Mouse (Mus musculus): ENCODE results near the gene Serpind1. TPM values are rescaled to one million over a fixed set of nuclear protein-coding genes. Genes with fewer than 3 reads are reported as not detected.

The Serpind1 gene
- polyA plus RNA-seq, 1 experiment = not detected

- WGBS = 87% methylated on average over 2 of the region's 2 CpGs
- H3K4me3 ChIP-seq (ENCODE audit: insufficient read depth, low read depth, low read length) = no peak overlapping the region
- no peak overlapping the region for H3K27ac ChIP-seq (ENCODE audit: insufficient read depth, low read depth, low read length)
- no peak for TF ChIP-seq POLR2A (IDR thresholded peaks at IDR 0.05; ENCODE audit: insufficient read depth, low read depth, low read length)
- no peak for TF ChIP-seq CTCF (IDR thresholded peaks at IDR 0.05; ENCODE audit: insufficient read depth, low read depth, low read length)
- no peaks in the 10 kb centered on the region for H3K4me1 ChIP-seq (ENCODE audit: control insufficient read depth, insufficient read depth, low read length)
These were observed 9.5 kb downstream of the Serpind1 start for GRCm38 (mm10) chr16:17340705-17341104.

- Histone ChIP-seq H3K27ac (ENCODE audit: insufficient read depth, low read depth, low read length) (no peak overlapping the region), H3K4me1 (ENCODE audit: control insufficient read depth, insufficient read depth, low read length) (no peaks in the 10 kb centered on the region), H3K4me3 (ENCODE audit: insufficient read depth, low read depth, low read length) (no peak overlapping the region)
- WGBS = 92% methylated on average over 4 of the region's 4 CpGs
- TF ChIP-seq CTCF (IDR thresholded peaks at IDR 0.05; ENCODE audit: insufficient read depth, low read depth, low read length) = no peak
- TF ChIP-seq POLR2A (IDR thresholded peaks at IDR 0.05; ENCODE audit: insufficient read depth, low read depth, low read length) = no peak
These were observed 10.7 kb downstream of the Serpind1 start for GRCm38 (mm10) chr16:17341847-17342246.

GRCm38 (mm10) chr16:17345141-17345812, 14.1 kb downstream of the Serpind1 start:
- H3K27ac ChIP-seq (ENCODE audit: insufficient read depth, low read depth, low read length) = no peak overlapping the region
- TF ChIP-seq CTCF (IDR thresholded peaks at IDR 0.05; ENCODE audit: insufficient read depth, low read depth, low read length) (no peak), POLR2A (IDR thresholded peaks at IDR 0.05; ENCODE audit: insufficient read depth, low read depth, low read length) (no peak)
- no peaks in the 10 kb centered on the region for H3K4me1 ChIP-seq (ENCODE audit: control insufficient read depth, insufficient read depth, low read length)
- WGBS = 75% methylated on average over 8 of the region's 8 CpGs
- no peak overlapping the region for H3K4me3 ChIP-seq (ENCODE audit: insufficient read depth, low read depth, low read length)

- no peak overlapping the region for H3K27ac ChIP-seq (ENCODE audit: insufficient read depth, low read depth, low read length)
- no peak overlapping the region for H3K4me3 ChIP-seq (ENCODE audit: insufficient read depth, low read depth, low read length)
- no peaks in the 10 kb centered on the region for H3K4me1 ChIP-seq (ENCODE audit: control insufficient read depth, insufficient read depth, low read length)
- 91% methylated on average over 2 of the region's 2 CpGs for WGBS
- no peak for TF ChIP-seq POLR2A (IDR thresholded peaks at IDR 0.05; ENCODE audit: insufficient read depth, low read depth, low read length)
- no peak for TF ChIP-seq CTCF (IDR thresholded peaks at IDR 0.05; ENCODE audit: insufficient read depth, low read depth, low read length)
These were observed 14.6 kb downstream of the Serpind1 start for GRCm38 (mm10) chr16:17345813-17346155.

- TF ChIP-seq POLR2A (IDR thresholded peaks at IDR 0.05; ENCODE audit: insufficient read depth, low read depth, low read length) = no peak
- no peak for TF ChIP-seq CTCF (IDR thresholded peaks at IDR 0.05; ENCODE audit: insufficient read depth, low read depth, low read length)
- Histone ChIP-seq H3K27ac (ENCODE audit: insufficient read depth, low read depth, low read length) (no peak overlapping the region), H3K4me1 (ENCODE audit: control insufficient read depth, insufficient read depth, low read length) (no peaks in the 10 kb centered on the region), H3K4me3 (ENCODE audit: insufficient read depth, low read depth, low read length) (no peak overlapping the region)
- WGBS = 65% methylated on average over 1 of the region's 1 CpGs
These were observed 15.6 kb downstream of the Serpind1 start for GRCm38 (mm10) chr16:17346766-17347165.

GRCm38 (mm10) chr16:17356031-17356430, 24.9 kb downstream of the Serpind1 start:
- Histone ChIP-seq H3K27ac (ENCODE audit: insufficient read depth, low read depth, low read length) (no peak overlapping the region), H3K4me3 (ENCODE audit: insufficient read depth, low read depth, low read length) (no peak overlapping the region), H3K4me1 (ENCODE audit: control insufficient read depth, insufficient read depth, low read length) (no peaks in the 10 kb centered on the region)
- TF ChIP-seq CTCF (IDR thresholded peaks at IDR 0.05; ENCODE audit: insufficient read depth, low read depth, low read length) (no peak), POLR2A (IDR thresholded peaks at IDR 0.05; ENCODE audit: insufficient read depth, low read depth, low read length) (no peak)
- WGBS = 80% methylated on average over 6 of the region's 6 CpGs

- WGBS = 90% methylated on average over 4 of the region's 4 CpGs
- no peaks in the 10 kb centered on the region for H3K4me1 ChIP-seq (ENCODE audit: control insufficient read depth, insufficient read depth, low read length)
- H3K27ac ChIP-seq (ENCODE audit: insufficient read depth, low read depth, low read length) = no peak overlapping the region
- TF ChIP-seq CTCF (IDR thresholded peaks at IDR 0.05; ENCODE audit: insufficient read depth, low read depth, low read length) (no peak), POLR2A (IDR thresholded peaks at IDR 0.05; ENCODE audit: insufficient read depth, low read depth, low read length) (no peak)
- H3K4me3 ChIP-seq (ENCODE audit: insufficient read depth, low read depth, low read length) = no peak overlapping the region
These were observed 27.6 kb downstream of the Serpind1 start for GRCm38 (mm10) chr16:17358787-17359186.

- no peak overlapping the region for H3K27ac ChIP-seq (ENCODE audit: insufficient read depth, low read depth, low read length)
- no peaks in the 10 kb centered on the region for H3K4me1 ChIP-seq (ENCODE audit: control insufficient read depth, insufficient read depth, low read length)
- WGBS = 92% methylated on average over 4 of the region's 4 CpGs
- no peak overlapping the region for H3K4me3 ChIP-seq (ENCODE audit: insufficient read depth, low read depth, low read length)
- TF ChIP-seq CTCF (IDR thresholded peaks at IDR 0.05; ENCODE audit: insufficient read depth, low read depth, low read length) (no peak), POLR2A (IDR thresholded peaks at IDR 0.05; ENCODE audit: insufficient read depth, low read depth, low read length) (no peak)
These were observed 51.1 kb downstream of the Serpind1 start for GRCm38 (mm10) chr16:17382306-17382705.

GRCm38 (mm10) chr16:17383594-17384326, 52.6 kb downstream of the Serpind1 start:
- TF ChIP-seq CTCF (IDR thresholded peaks at IDR 0.05; ENCODE audit: insufficient read depth, low read depth, low read length) (no peak), POLR2A (IDR thresholded peaks at IDR 0.05; ENCODE audit: insufficient read depth, low read depth, low read length) (no peak)
- 86% methylated on average over 2 of the region's 2 CpGs for WGBS
- no peak overlapping the region for H3K4me3 ChIP-seq (ENCODE audit: insufficient read depth, low read depth, low read length)
- no peaks in the 10 kb centered on the region for H3K4me1 ChIP-seq (ENCODE audit: control insufficient read depth, insufficient read depth, low read length)
- no peak overlapping the region for H3K27ac ChIP-seq (ENCODE audit: insufficient read depth, low read depth, low read length)
